Mouse (Mus musculus): ENCODE measurements around the gene Hs6st2. TPM values are rescaled to one million over a fixed set of nuclear protein-coding genes. Genes with fewer than 3 reads are reported as not detected.

Hs6st2 gene
- polyA plus RNA-seq, 1 experiment from 2014 or later = 28.5 TPM

DNA sequence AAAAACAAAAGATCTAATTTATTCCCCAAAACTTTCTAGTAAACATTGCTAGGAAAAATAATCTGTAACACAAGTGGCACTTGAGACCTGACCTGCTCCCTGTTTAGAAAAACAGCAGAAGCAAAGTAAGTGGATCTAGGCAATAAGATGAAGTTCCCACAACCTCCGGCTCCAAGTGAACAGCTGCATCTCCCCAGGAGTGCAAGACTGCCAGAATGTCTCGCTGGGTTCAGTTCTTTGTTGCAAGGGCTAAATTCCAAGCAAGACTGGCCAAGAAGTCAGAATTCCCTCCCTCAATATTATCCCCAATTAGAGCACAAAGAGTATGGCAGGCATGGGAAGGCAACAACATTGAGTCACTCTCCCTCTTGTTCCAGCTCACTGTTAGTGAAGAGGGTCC, 23.4 kb downstream of the Hs6st2 start:
- Histone ChIP-seq H3K4me3 (replicated peaks) (no peak overlapping the region), H3K36me3 (no peaks in the 10 kb centered on the region), H3K9ac (replicated peaks) (no peak overlapping the region), H3K27ac (no peak overlapping the region), H3K27me3 (peaks cover 5% of the 10 kb centered on the region; the same call in 1 of the 2 replicates), H3K4me2 (no peak overlapping the region), H3K4me1 (replicated peaks) (no peaks in the 10 kb centered on the region), H3K9me3 (no peaks in the 10 kb centered on the region)
- no peak for ATAC-seq (ENCODE audit: insufficient number of reproducible peaks, insufficient read depth, low FRiP score, low TSS enrichment, low read depth)
- 59% methylated on average over 2 of the region's 2 CpGs for WGBS

DNA sequence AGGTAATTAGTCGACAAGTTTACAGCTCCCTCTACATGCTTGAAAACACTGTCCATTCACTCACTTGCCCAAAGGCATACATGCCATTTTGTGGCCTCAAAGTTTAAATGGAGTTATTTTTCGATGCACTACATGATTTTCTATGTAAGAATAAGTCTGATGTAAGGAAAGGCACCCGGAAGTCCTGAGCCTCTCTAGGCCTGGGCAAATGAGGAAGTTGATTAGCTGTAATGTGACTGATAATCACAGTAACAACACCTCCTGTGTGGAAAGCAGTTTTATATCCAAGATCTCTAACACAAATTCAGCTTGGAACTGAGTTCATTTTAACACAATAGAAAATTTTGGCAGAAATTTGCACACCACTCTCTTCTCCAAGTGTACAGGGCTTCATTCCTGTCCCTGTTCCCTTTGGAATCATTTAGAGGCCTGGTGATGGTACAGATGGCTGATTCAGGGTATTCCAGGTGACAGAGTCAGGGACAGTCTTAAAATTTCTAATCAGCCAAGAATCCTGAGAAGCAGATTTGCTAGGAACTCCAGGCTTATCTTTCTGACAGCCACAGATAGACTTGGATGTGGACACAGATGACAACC, 38.9 kb downstream of the Hs6st2 start:
- WGBS = 83% methylated on average over 3 of the region's 3 CpGs
- Histone ChIP-seq H3K27me3 (no peaks in the 10 kb centered on the region), H3K36me3 (no peaks in the 10 kb centered on the region), H3K4me2 (no peak overlapping the region), H3K9ac (replicated peaks) (no peak overlapping the region), H3K9me3 (no peaks in the 10 kb centered on the region), H3K4me1 (replicated peaks) (no peaks in the 10 kb centered on the region), H3K27ac (no peak overlapping the region), H3K4me3 (replicated peaks) (no peak overlapping the region)
- ATAC-seq (ENCODE audit: insufficient number of reproducible peaks, insufficient read depth, low FRiP score, low TSS enrichment, low read depth) = no peak

DNA sequence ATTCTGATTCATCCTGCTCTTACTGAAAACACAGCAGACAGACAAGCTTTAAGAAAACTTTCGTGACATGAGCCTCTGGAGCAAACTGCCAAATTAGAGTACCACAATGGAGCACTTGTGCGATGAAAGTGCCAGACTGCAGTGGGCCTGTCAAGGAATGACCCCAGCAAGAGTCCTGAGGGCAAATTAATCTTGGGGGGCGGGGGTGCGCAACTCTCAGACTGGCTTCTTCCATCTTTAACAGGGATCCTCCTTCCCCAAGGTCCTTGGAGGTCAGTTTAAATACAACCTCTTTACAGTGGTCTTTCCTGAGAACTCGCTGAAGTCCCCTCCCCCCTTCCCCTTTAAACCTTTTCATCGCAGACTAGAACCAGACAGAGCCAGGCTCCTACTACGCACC, 45.9 kb downstream of the Hs6st2 start:
- H3K36me3 ChIP-seq = no peaks in the 10 kb centered on the region
- ATAC-seq (ENCODE audit: insufficient number of reproducible peaks, insufficient read depth, low FRiP score, low TSS enrichment, low read depth) = no peak
- WGBS = 52% methylated on average over 7 of the region's 7 CpGs

DNA sequence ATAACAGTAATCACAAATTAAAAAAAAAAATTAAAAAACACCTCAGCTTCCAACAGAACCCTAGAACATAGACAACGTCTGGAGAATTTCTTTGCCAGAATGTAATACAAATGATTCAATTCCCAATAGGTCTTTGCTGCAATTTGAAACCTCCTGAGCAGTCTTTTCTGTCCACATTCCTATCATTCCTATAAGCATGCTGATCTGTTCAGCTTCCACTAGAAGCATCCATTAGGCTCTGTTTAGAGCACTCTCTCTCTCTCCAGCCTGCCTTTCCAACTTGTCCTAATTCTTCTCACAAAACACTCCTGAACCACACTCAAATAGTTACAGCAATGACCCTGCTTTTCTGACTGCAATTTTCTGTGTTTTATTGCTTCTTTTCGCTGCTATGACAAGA, 50.3 kb downstream of the Hs6st2 start:
- Histone ChIP-seq H3K9me3 (no peaks in the 10 kb centered on the region), H3K9ac (replicated peaks) (no peak overlapping the region), H3K36me3 (no peaks in the 10 kb centered on the region), H3K27ac (no peak overlapping the region), H3K4me2 (no peak overlapping the region), H3K27me3 (0 out of 2 replicates have a peak, but pooled peaks cover 5% of the 10 kb centered on the region), H3K4me3 (replicated peaks) (no peak overlapping the region), H3K4me1 (replicated peaks) (0 out of 2 replicates have a peak, but pooled peaks cover 6% of the 10 kb centered on the region)
- WGBS = 61% methylated on average over 2 of the region's 2 CpGs
- ATAC-seq (ENCODE audit: insufficient number of reproducible peaks, insufficient read depth, low FRiP score, low TSS enrichment, low read depth) = no peak

More for the DNA sequence above, 45.9 kb downstream of the Hs6st2 start:
- Histone ChIP-seq H3K9me3 (no peaks in the 10 kb centered on the region), H3K4me2 (no peak overlapping the region), H3K4me3 (replicated peaks) (no peak overlapping the region), H3K9ac (replicated peaks) (no peak overlapping the region), H3K4me1 (replicated peaks) (0 out of 2 replicates have a peak, but pooled peaks cover 6% of the 10 kb centered on the region), H3K27me3 (0 out of 2 replicates have a peak, but pooled peaks cover 5% of the 10 kb centered on the region), H3K27ac (no peak overlapping the region)

DNA sequence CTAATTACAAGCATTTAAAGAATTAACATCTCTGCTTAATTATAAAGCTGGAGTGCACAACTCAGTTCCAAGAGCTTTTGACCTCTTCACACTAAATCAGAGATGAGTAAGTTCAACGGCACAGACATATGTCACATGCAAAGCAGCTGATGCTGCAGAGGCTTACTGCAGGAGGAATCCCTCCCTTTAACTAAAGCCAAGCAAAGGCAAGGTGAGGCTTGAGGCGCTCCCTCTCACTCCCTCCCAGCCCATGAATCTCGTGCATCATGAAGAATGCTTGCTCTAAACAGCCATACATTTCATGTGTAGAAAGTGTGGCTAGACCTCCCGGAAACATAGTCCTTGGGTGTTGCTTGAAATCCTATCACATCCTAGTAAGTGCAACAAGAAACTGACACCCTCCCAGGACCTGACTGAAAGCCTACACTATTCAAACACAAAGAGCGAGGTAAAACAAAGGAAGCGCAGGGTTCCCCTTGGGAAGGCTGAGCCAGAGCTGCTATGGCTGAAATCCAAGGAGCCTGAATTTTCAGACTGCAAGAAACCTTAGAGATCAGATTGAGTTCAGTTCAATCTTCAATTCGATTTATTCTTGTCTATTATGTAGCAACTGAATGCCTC, 67.2 kb downstream of the Hs6st2 start:
- H3K9ac ChIP-seq (replicated peaks) = no peak overlapping the region
- H3K9me3 ChIP-seq = no peaks in the 10 kb centered on the region
- H3K27ac ChIP-seq = no peak overlapping the region
- WGBS = 41% methylated on average over 7 of the region's 7 CpGs
- no peak for ATAC-seq (ENCODE audit: insufficient number of reproducible peaks, insufficient read depth, low FRiP score, low TSS enrichment, low read depth)
- no peak overlapping the region for H3K4me2 ChIP-seq
- H3K4me1 ChIP-seq (replicated peaks) = no peaks in the 10 kb centered on the region
- no peaks in the 10 kb centered on the region for H3K36me3 ChIP-seq
- no peaks in the 10 kb centered on the region for H3K27me3 ChIP-seq
- H3K4me3 ChIP-seq (replicated peaks) = no peak overlapping the region

DNA sequence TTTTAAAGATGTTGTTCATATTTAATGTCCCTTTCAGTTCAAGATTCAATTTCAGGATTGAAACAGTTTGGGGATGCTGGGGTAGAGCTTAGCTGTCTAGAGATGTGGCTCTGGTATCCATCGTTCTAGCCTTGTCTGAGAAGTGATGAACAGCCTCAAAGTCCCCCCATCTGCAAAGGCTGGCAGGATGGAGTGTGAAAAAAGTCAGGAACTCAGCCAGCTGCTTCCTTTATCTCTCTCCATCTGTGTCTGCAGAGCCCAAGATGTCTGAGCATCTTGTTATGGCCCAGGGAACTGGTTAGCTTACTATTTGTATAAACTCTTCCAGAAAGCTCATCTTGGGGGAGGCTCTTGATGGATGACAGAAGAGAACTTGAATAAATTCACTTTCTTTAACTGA, 70.9 kb downstream of the Hs6st2 start:
- Histone ChIP-seq H3K36me3 (no peaks in the 10 kb centered on the region), H3K27ac (no peak overlapping the region), H3K9ac (replicated peaks) (no peak overlapping the region), H3K27me3 (no peaks in the 10 kb centered on the region), H3K9me3 (no peaks in the 10 kb centered on the region), H3K4me1 (replicated peaks) (0 out of 2 replicates have a peak, but pooled peaks cover 3% of the 10 kb centered on the region), H3K4me3 (replicated peaks) (no peak overlapping the region), H3K4me2 (no peak overlapping the region)
- 22% methylated on average over 1 of the region's 1 CpGs for WGBS
- ATAC-seq (ENCODE audit: insufficient number of reproducible peaks, insufficient read depth, low FRiP score, low TSS enrichment, low read depth) = no peak

DNA sequence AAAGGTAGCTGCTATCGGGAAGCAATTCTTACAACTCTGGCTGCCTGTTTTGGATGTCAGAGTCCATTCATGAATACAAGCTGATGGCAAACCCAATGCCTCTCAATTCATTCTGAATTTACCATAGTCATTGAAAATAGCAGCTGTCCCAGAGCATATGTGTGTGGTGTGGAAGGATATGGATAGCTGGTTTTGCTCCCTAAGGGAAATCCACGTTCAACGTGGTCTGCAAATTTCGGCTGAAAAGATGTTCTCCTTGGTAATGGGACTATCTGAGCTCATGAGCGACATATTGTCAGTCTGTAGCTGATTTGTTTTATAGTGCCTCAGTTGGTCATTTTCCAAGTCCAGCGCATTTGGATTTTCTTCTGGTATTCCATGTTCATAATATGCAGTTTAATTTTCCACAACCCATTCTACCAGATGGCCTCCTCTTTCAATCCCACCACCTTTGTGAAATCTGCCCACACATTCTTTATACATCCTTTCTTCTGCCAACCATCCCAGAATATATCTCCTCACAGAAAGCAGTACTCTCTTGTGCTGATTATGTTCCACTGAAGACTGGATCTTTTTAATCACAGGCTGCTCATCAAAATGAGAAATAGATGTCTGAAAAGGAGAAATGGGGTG, 75.3 kb downstream of the Hs6st2 start:
- H3K4me2 ChIP-seq = no peak overlapping the region
- H3K27me3 ChIP-seq = no peaks in the 10 kb centered on the region
- no peak overlapping the region for H3K4me3 ChIP-seq (replicated peaks)
- 0 out of 2 replicates have a peak, but pooled peaks cover 3% of the 10 kb centered on the region for H3K4me1 ChIP-seq (replicated peaks)
- no peaks in the 10 kb centered on the region for H3K36me3 ChIP-seq
- WGBS = 89% methylated on average over 6 of the region's 6 CpGs
- no peak for ATAC-seq (ENCODE audit: insufficient number of reproducible peaks, insufficient read depth, low FRiP score, low TSS enrichment, low read depth)
- no peak overlapping the region for H3K9ac ChIP-seq (replicated peaks)
- H3K27ac ChIP-seq = no peak overlapping the region
- no peaks in the 10 kb centered on the region for H3K9me3 ChIP-seq

DNA sequence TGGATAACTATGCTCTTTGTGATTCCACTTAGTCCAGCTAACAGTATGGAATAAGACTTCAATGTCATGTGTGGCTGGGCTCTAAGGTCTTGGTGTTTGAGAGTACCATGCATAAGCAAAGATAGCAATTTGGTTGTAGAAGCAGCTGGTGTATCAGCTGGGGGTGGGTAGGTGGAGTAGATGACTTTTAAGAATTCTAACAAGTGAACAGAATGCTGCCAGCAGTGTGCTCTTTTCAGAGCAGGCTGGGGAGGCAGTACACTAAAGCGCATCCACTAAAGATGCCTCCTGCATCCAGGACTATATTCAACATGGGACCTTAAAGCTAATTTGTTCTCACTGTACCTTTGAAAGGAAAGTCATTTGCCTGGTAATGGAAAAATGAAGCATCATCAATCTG, 88.9 kb downstream of the Hs6st2 start:
- Histone ChIP-seq H3K9ac (replicated peaks) (no peak overlapping the region), H3K27me3 (no peaks in the 10 kb centered on the region), H3K4me3 (replicated peaks) (no peak overlapping the region), H3K4me1 (replicated peaks) (no peaks in the 10 kb centered on the region), H3K9me3 (no peaks in the 10 kb centered on the region), H3K36me3 (no peaks in the 10 kb centered on the region), H3K27ac (no peak overlapping the region), H3K4me2 (no peak overlapping the region)
- ATAC-seq (ENCODE audit: insufficient number of reproducible peaks, insufficient read depth, low FRiP score, low TSS enrichment, low read depth) = no peak
- WGBS = 88% methylated on average over 1 of the region's 1 CpGs

DNA sequence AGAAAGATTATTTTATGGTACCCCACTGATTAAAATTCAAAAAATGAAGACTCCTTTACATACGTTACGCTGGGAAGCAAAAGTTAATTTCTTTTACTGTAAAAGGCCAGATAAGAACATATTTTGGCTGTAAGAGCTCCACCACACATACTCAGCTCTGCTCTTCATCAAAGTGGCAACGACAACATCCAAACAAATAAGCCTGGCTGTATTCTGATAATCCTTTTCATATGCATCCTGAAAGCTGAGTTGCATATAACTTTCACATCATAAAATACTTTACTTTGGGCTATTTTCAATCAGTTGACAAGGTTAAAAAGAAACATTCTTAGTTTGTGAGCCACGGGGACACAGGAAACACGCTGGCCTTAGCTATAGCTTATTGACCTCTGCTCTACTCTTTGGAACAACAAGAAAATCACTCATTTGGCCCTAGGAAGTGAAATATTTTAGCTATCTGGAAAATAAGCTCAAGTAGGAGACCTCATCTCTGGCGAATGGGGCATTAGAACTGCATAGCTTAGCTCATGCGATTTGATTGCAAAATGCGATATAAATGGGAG, 91.1 kb downstream of the Hs6st2 start:
- WGBS = 70% methylated on average over 8 of the region's 8 CpGs
- no peak overlapping the region for H3K4me2 ChIP-seq
- H3K27ac ChIP-seq = no peak overlapping the region
- H3K4me3 ChIP-seq (replicated peaks) = no peak overlapping the region
- no peaks in the 10 kb centered on the region for H3K9me3 ChIP-seq
- no peaks in the 10 kb centered on the region for H3K4me1 ChIP-seq (replicated peaks)
- no peaks in the 10 kb centered on the region for H3K36me3 ChIP-seq
- no peak overlapping the region for H3K9ac ChIP-seq (replicated peaks)
- no peaks in the 10 kb centered on the region; the same call in 1 of the 2 replicates for H3K27me3 ChIP-seq
- no peak for ATAC-seq (ENCODE audit: insufficient number of reproducible peaks, insufficient read depth, low FRiP score, low TSS enrichment, low read depth)

DNA sequence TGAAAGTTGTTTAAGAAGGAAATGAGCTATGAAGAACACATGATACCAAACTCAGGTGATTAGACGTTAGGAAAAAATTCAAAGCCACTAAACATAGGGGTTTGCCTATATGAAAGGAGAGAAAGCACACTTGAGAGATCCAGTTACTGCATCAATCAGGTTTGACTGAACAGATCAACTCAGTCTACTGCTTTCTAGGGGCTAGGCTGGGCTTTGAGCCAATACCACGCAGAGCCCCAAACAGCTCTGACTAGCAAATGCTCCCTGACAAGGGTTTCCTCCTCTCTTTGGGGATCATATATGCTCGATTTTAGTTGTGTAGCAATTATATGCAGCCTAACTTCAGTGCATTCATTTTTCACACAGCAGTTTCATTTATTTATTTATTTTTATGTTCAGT, 96.2 kb downstream of the Hs6st2 start:
- ATAC-seq (ENCODE audit: insufficient number of reproducible peaks, insufficient read depth, low FRiP score, low TSS enrichment, low read depth) = no peak
- H3K27me3 ChIP-seq = no peaks in the 10 kb centered on the region; the same call in 1 of the 2 replicates

DNA sequence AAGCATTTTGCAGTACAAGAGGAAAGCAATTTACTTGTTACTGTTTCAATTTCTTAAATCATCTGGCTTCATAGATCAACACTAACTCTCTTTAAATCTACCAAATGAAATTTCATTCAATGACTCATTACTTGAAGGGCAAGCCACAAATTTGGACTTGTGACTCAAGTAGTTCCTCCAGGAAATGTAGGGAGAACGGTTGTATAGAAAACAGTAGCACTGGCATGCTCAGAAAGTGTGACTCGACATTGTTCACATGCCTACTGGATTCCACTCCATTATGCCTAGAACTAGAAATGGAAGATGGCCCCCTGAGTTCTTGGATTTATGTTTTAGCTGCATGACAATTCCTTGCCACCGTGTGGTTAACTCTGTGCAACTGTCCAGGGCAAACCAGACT, 100.0 kb downstream of the Hs6st2 start:
- Histone ChIP-seq H3K36me3 (no peaks in the 10 kb centered on the region), H3K9ac (replicated peaks) (no peak overlapping the region), H3K4me2 (no peak overlapping the region), H3K4me3 (replicated peaks) (no peak overlapping the region), H3K9me3 (no peaks in the 10 kb centered on the region), H3K27ac (no peak overlapping the region), H3K4me1 (replicated peaks) (no peaks in the 10 kb centered on the region), H3K27me3 (no peaks in the 10 kb centered on the region; the same call in 1 of the 2 replicates)
- ATAC-seq (ENCODE audit: insufficient number of reproducible peaks, insufficient read depth, low FRiP score, low TSS enrichment, low read depth) = no peak
- WGBS = 78% methylated on average over 3 of the region's 3 CpGs

More for the DNA sequence above, 96.2 kb downstream of the Hs6st2 start:
- H3K36me3 ChIP-seq = no peaks in the 10 kb centered on the region
- H3K9ac ChIP-seq (replicated peaks) = no peak overlapping the region
- no peaks in the 10 kb centered on the region for H3K9me3 ChIP-seq
- WGBS = 62% methylated on average over 3 of the region's 3 CpGs
- H3K4me3 ChIP-seq (replicated peaks) = no peak overlapping the region
- H3K27ac ChIP-seq = no peak overlapping the region
- H3K4me1 ChIP-seq (replicated peaks) = no peaks in the 10 kb centered on the region
- H3K4me2 ChIP-seq = no peak overlapping the region

Data from limb, embryonic 12.5 days (tissue).